Mouse (Mus musculus) C2C12 (cell line): ENCODE results near the gene Tuba4a. TPM values are rescaled to one million over a fixed set of nuclear protein-coding genes. Genes with fewer than 3 reads are reported as not detected.

Source experiments
- H3K27me3 ChIP-seq: one replicate; pipeline ENCODE4 v1.6.1; 2011; ENCODE audit not compliant: control insufficient read depth, insufficient read depth, insufficient read length
- H3K36me3 ChIP-seq: one replicate; pipeline ENCODE4 v1.6.1; 2011; ENCODE audit not compliant: control insufficient read depth, insufficient read depth
- H3K4me3 ChIP-seq: one replicate; pipeline ENCODE4 v1.5.1; 2011; ENCODE audit warnings: mild to moderate bottlenecking, control low read depth; ENCODE audit not compliant: poor library complexity, insufficient read depth, severe bottlenecking
- H3K79me2 ChIP-seq: one replicate; pipeline ENCODE4 v1.6.1; 2011; ENCODE audit not compliant: control insufficient read depth, insufficient read depth
- H3K79me3 ChIP-seq: one replicate; pipeline ENCODE4 v1.6.1; 2011; ENCODE audit warnings: low read depth, control low read depth
- H3ac ChIP-seq: one replicate; pipeline ENCODE3; 2011; ENCODE audit warnings: low read depth; ENCODE audit not compliant: control insufficient read depth, insufficient read length
- CEBPB ChIP-seq: IDR thresholded peaks from one replicate; pipeline ENCODE4 v1.6.1; 2011; ENCODE audit warnings: low read depth, mild to moderate bottlenecking, control low read depth, moderate library complexity
- CTCF ChIP-seq: IDR thresholded peaks from one replicate; pipeline ENCODE4 v1.5.1; 2011; ENCODE audit not compliant: control insufficient read depth, insufficient read depth, insufficient read length
- FOSL1 ChIP-seq: IDR thresholded peaks from one replicate; pipeline ENCODE4 v1.8.0; 2011; ENCODE audit warnings: mild to moderate bottlenecking, low read length; ENCODE audit not compliant: poor library complexity, insufficient read depth, severe bottlenecking
- MAX ChIP-seq: IDR thresholded peaks from one replicate; pipeline ENCODE4 v1.6.1; 2011; ENCODE audit warnings: mild to moderate bottlenecking, control low read depth
- MYOD1 ChIP-seq: IDR thresholded peaks from one replicate; pipeline ENCODE4 v1.6.1; 2011; ENCODE audit warnings: low read depth; ENCODE audit not compliant: control insufficient read depth, insufficient read length
- MYOG ChIP-seq: IDR thresholded peaks from one replicate; pipeline ENCODE4 v1.6.1; 2011; ENCODE audit not compliant: control insufficient read depth, insufficient read length; ENCODE audit errors: extremely low read depth
- USF1 ChIP-seq: IDR thresholded peaks from one replicate; pipeline ENCODE4 v1.6.1; 2011; ENCODE audit warnings: low read depth, mild to moderate bottlenecking, control low read depth, moderate library complexity
- polyA plus RNA-seq: library from polyadenylated mRNA; unstranded; fragments of >200 nt; fragmentation: generic; extraction: Trizol; gene quantifications from one replicate; pipeline ENCODE4 v1.2.1, GENCODE M21; 2012; ENCODE audit warnings: missing spikeins

Tuba4a gene
- polyA plus RNA-seq, 1 experiment, result 167 TPM

GRCm38 (mm10) chr1:75223532-75223931 is 3.9 kb upstream of the Tuba4a start:
- H3K36me3 ChIP-seq, result no peaks in the 10 kb centered on the region
- H3K27me3 ChIP-seq, result no peaks in the 10 kb centered on the region
- H3K4me3 ChIP-seq, result no peak overlapping the region
- TF ChIP-seq CTCF (no peak), FOSL1 (no peak), USF1 (no peak)
- H3K79me2 ChIP-seq, result peaks cover 7% of the 10 kb centered on the region
- peaks cover 4% of the 10 kb centered on the region for H3K79me3 ChIP-seq
- H3ac ChIP-seq, result no peak overlapping the region

- no peak overlapping the region for H3ac ChIP-seq
- TF ChIP-seq FOSL1 (no peak), USF1 (no peak), CTCF (no peak), MAX (no peak), MYOG (no peak), CEBPB (no peak), MYOD1 (no peak)
- H3K79me3 ChIP-seq, result peaks cover 10% of the 10 kb centered on the region
- H3K27me3 ChIP-seq, result no peaks in the 10 kb centered on the region
- H3K4me3 ChIP-seq, result no peak overlapping the region
- no peaks in the 10 kb centered on the region for H3K36me3 ChIP-seq
- H3K79me2 ChIP-seq, result peaks cover 13% of the 10 kb centered on the region
Measured at GRCm38 (mm10) chr1:75222926-75223325, 3.3 kb upstream of the Tuba4a start.

GRCm38 (mm10) chr1:75221538-75221937 is 1.9 kb upstream of the Tuba4a start:
- Histone ChIP-seq H3K36me3 (peaks cover 10% of the 10 kb centered on the region), H3K4me3 (no peak overlapping the region), H3ac (no peak overlapping the region), H3K27me3 (no peaks in the 10 kb centered on the region), H3K79me3 (peaks cover 21% of the 10 kb centered on the region), H3K79me2 (peaks cover 27% of the 10 kb centered on the region)
- TF ChIP-seq MYOG (no peak), CEBPB (no peak), MAX (no peak), USF1 (no peak), CTCF (no peak)

- TF ChIP-seq FOSL1 (no peak), CTCF (no peak), CEBPB (no peak), MYOG (no peak), MYOD1 (no peak), USF1 (no peak), MAX (no peak)
Measured at GRCm38 (mm10) chr1:75219078-75219477, 587 bp downstream of the Tuba4a start.

GRCm38 (mm10) chr1:75218227-75219001 is 1.3 kb downstream of the Tuba4a start:
- Histone ChIP-seq H3K79me3 (peaks cover 33% of the 10 kb centered on the region), H3K36me3 (peaks cover 38% of the 10 kb centered on the region), H3K79me2 (peaks cover 58% of the 10 kb centered on the region), H3K4me3 (peak overlapping the region; percentile 91), H3ac (peak overlapping the region; percentile 71), H3K27me3 (no peaks in the 10 kb centered on the region)
- TF ChIP-seq MYOG (no peak), MYOD1 (peak; percentile 68), CTCF (no peak), MAX (peak; percentile 24), FOSL1 (no peak), USF1 (no peak), CEBPB (no peak)

More at GRCm38 (mm10) chr1:75219078-75219477, 587 bp downstream of the Tuba4a start:
- peaks cover 32% of the 10 kb centered on the region for H3K36me3 ChIP-seq
- peak overlapping the region; percentile 91 for H3K4me3 ChIP-seq
- H3K27me3 ChIP-seq, result no peaks in the 10 kb centered on the region
- peaks cover 51% of the 10 kb centered on the region for H3K79me2 ChIP-seq
- peaks cover 28% of the 10 kb centered on the region for H3K79me3 ChIP-seq
- peak overlapping the region; percentile 71 for H3ac ChIP-seq

GRCm38 (mm10) chr1:75217893-75218226 is 1.8 kb downstream of the Tuba4a start:
- H3K79me3 ChIP-seq, result peaks cover 38% of the 10 kb centered on the region
- TF ChIP-seq CEBPB (no peak), MYOG (no peak), MYOD1 (no peak), FOSL1 (no peak), USF1 (no peak), CTCF (no peak), MAX (no peak)
- peak overlapping the region; percentile 2 for H3ac ChIP-seq
- H3K27me3 ChIP-seq, result no peaks in the 10 kb centered on the region
- peaks cover 64% of the 10 kb centered on the region for H3K79me2 ChIP-seq
- H3K4me3 ChIP-seq, result peak overlapping the region; percentile 91
- peaks cover 44% of the 10 kb centered on the region for H3K36me3 ChIP-seq
